Mouse (Mus musculus) MEL (cell line): ENCODE measurements around the gene Tmem98. TPM values are rescaled to one million over a fixed set of nuclear protein-coding genes. Genes with fewer than 3 reads are reported as not detected.

ENCODE experiments used
- DNase-seq: peaks from one replicate; pipeline ENCODE4 v3.0.0; 2011; ENCODE audit warnings: low read depth, low spot score
- H3K27ac ChIP-seq: 2 replicates; pipeline ENCODE4 v1.5.1; 2012; ENCODE audit warnings: low read depth, mild to moderate bottlenecking, control low read depth, low read length, moderate library complexity; ENCODE audit not compliant: control insufficient read depth
- H3K27me3 ChIP-seq, 2 experiments: fragments of 150-350 bp in 1 of 2; sonication (generic) in 1 of 2; 2 replicates each; pipeline ENCODE4 v1.6.1; 2012; ENCODE audit warnings: low read length in 2 of 2, mild to moderate bottlenecking in 2 of 2, improper control_type of control experiment in 1 of 2, moderate library complexity in 1 of 2; ENCODE audit not compliant: insufficient read depth in 2 of 2, control insufficient read depth in 1 of 2
- H3K36me3 ChIP-seq, 2 experiments: 2 replicates each; pipeline ENCODE4 v1.6.1; 2012 to 2014; ENCODE audit warnings: low read length in 2 of 2, improper control_type of control experiment in 1 of 2, inconsistent platforms in 1 of 2, mild to moderate bottlenecking in 1 of 2; ENCODE audit not compliant: insufficient read depth in 2 of 2, control insufficient read depth in 1 of 2
- H3K4me1 ChIP-seq, 2 experiments: fragments of 150-350 bp in 1 of 2; sonication (generic) in 1 of 2; 2 replicates each; pipeline ENCODE4 v1.6.1; 2012; ENCODE audit warnings: low read length in 2 of 2, improper control_type of control experiment in 1 of 2, mild to moderate bottlenecking in 1 of 2; ENCODE audit not compliant: insufficient read depth in 2 of 2, control insufficient read depth in 1 of 2
- H3K4me3 ChIP-seq, 2 experiments: fragments of 150-350 bp in 1 of 2; sonication (generic) in 1 of 2; 2 replicates each; pipeline ENCODE4 v1.5.1; 2012; ENCODE audit warnings: low read depth in 2 of 2, low read length in 2 of 2, mild to moderate bottlenecking in 2 of 2, moderate library complexity in 2 of 2, control low read depth in 1 of 2, improper control_type of control experiment in 1 of 2; ENCODE audit not compliant: control insufficient read depth in 1 of 2, insufficient read depth in 1 of 2
- H3K79me2 ChIP-seq: 2 replicates; pipeline ENCODE4 v1.6.1; 2012; ENCODE audit warnings: mild to moderate bottlenecking, low read length, moderate library complexity; ENCODE audit not compliant: control insufficient read depth, poor library complexity, insufficient read depth
- H3K9ac ChIP-seq: 2 replicates; pipeline ENCODE4 v1.6.1; 2012; ENCODE audit warnings: low read depth, mild to moderate bottlenecking, control low read depth, low read length, moderate library complexity; ENCODE audit not compliant: control insufficient read depth, poor library complexity, severe bottlenecking
- H3K9me3 ChIP-seq: fragments of 150-350 bp; sonication (generic); replicated peaks from 2 replicates; pipeline ENCODE4 v1.6.1; 2012; ENCODE audit warnings: mild to moderate bottlenecking, low read length, improper control_type of control experiment, moderate library complexity; ENCODE audit not compliant: insufficient read depth
- BHLHE40 ChIP-seq: IDR thresholded peaks from 2 replicates; pipeline ENCODE4 v1.6.1; 2012; ENCODE audit warnings: low read depth, mild to moderate bottlenecking, inconsistent platforms, low read length, improper control_type of control experiment, borderline replicate concordance
- CHD1 ChIP-seq: IDR thresholded peaks from 2 replicates; pipeline ENCODE4 v1.6.1; 2012; ENCODE audit warnings: low read depth, mild to moderate bottlenecking, inconsistent platforms, low read length, improper control_type of control experiment
- CHD2 ChIP-seq: IDR thresholded peaks from 2 replicates; pipeline ENCODE4 v1.6.1; 2011; ENCODE audit warnings: low read length, improper control_type of control experiment
- CTCF ChIP-seq, 3 experiments: IDR thresholded peaks in 2 of 3; conservative IDR thresholded peaks in 1 of 3; 2 replicates each; pipeline ENCODE4 v1.5.1; 2011 to 2012; ENCODE audit warnings: low read length in 3 of 3, low read depth in 2 of 3, mild to moderate bottlenecking in 2 of 3, improper control_type of control experiment in 1 of 3, inconsistent platforms in 1 of 3, mixed read lengths in 1 of 3, moderate library complexity in 1 of 3; ENCODE audit not compliant: control insufficient read depth in 1 of 3, insufficient read depth in 1 of 3, poor library complexity in 1 of 3, severe bottlenecking in 1 of 3
- E2F4 ChIP-seq: IDR thresholded peaks from 2 replicates; pipeline ENCODE4 v1.6.1; 2011; ENCODE audit warnings: low read depth, low read length, improper control_type of control experiment, borderline replicate concordance
- ELF1 ChIP-seq: IDR thresholded peaks from 2 replicates; pipeline ENCODE4 v1.6.1; 2014; ENCODE audit warnings: low read depth, mild to moderate bottlenecking, inconsistent platforms, low read length, improper control_type of control experiment, moderate library complexity
- EP300 ChIP-seq, 2 experiments: IDR thresholded peaks; 2 replicates each; pipeline ENCODE4 v1.6.1; 2011; ENCODE audit warnings: improper control_type of control experiment in 2 of 2, low read length in 2 of 2, low read depth in 1 of 2, mild to moderate bottlenecking in 1 of 2
- ETS1 ChIP-seq: IDR thresholded peaks from 2 replicates; pipeline ENCODE4 v1.6.1; 2012; ENCODE audit warnings: low read depth, mild to moderate bottlenecking, inconsistent platforms, low read length, improper control_type of control experiment, moderate library complexity
- GABPA ChIP-seq: IDR thresholded peaks from 2 replicates; pipeline ENCODE4 v1.6.1; 2012; ENCODE audit warnings: low read depth, mild to moderate bottlenecking, inconsistent platforms, low read length, improper control_type of control experiment, moderate library complexity
- GATA1 ChIP-seq: IDR thresholded peaks from 2 replicates; pipeline ENCODE4 v1.6.1; 2011; ENCODE audit warnings: low read depth, low read length, improper control_type of control experiment
- HCFC1 ChIP-seq: IDR thresholded peaks from 2 replicates; pipeline ENCODE4 v1.6.1; 2012; ENCODE audit warnings: low read depth, mild to moderate bottlenecking, inconsistent platforms, low read length, improper control_type of control experiment, moderate library complexity
- KAT2A ChIP-seq: conservative IDR thresholded peaks from 2 replicates; pipeline ENCODE4 v1.6.1; 2012; ENCODE audit warnings: low read depth, low read length, improper control_type of control experiment, inconsistent platforms
- MAFK ChIP-seq: IDR thresholded peaks from 2 replicates; pipeline ENCODE4 v1.6.1; 2011; ENCODE audit warnings: low read depth, mild to moderate bottlenecking, low read length, improper control_type of control experiment, borderline replicate concordance
- MAX ChIP-seq: IDR thresholded peaks from 2 replicates; pipeline ENCODE4 v1.6.1; 2011; ENCODE audit warnings: low read length, improper control_type of control experiment
- MAZ ChIP-seq: IDR thresholded peaks from 2 replicates; pipeline ENCODE4 v1.6.1; 2012; ENCODE audit warnings: low read depth, mild to moderate bottlenecking, inconsistent platforms, low read length, improper control_type of control experiment
- MXI1 ChIP-seq: IDR thresholded peaks from 2 replicates; pipeline ENCODE4 v1.6.1; 2011; ENCODE audit warnings: mild to moderate bottlenecking, low read depth, low read length, improper control_type of control experiment
- MYB ChIP-seq: IDR thresholded peaks from 2 replicates; pipeline ENCODE4 v1.6.1; 2011; ENCODE audit warnings: mild to moderate bottlenecking, low read depth, low read length, improper control_type of control experiment
- MYC ChIP-seq: IDR thresholded peaks from 2 replicates; pipeline ENCODE4 v1.6.1; 2011; ENCODE audit warnings: low read depth, mild to moderate bottlenecking, low read length, improper control_type of control experiment, moderate library complexity
- NELFE ChIP-seq: IDR thresholded peaks from 2 replicates; pipeline ENCODE4 v1.6.1; 2011; ENCODE audit warnings: low read depth, low read length, improper control_type of control experiment
- NRF1 ChIP-seq: IDR thresholded peaks from 2 replicates; pipeline ENCODE4 v1.6.1; 2014; ENCODE audit warnings: low read depth, mild to moderate bottlenecking, inconsistent platforms, low read length, improper control_type of control experiment, moderate library complexity; ENCODE audit not compliant: poor library complexity, insufficient read depth, severe bottlenecking
- POLR2A ChIP-seq, 2 experiments: IDR thresholded peaks; 2 replicates each; pipeline ENCODE4 v1.6.1; 2011 to 2012; ENCODE audit warnings: low read length in 2 of 2, mild to moderate bottlenecking in 2 of 2, control low read depth in 1 of 2, improper control_type of control experiment in 1 of 2, low read depth in 1 of 2, moderate library complexity in 1 of 2; ENCODE audit not compliant: control insufficient read depth in 1 of 2, insufficient read depth in 1 of 2, poor library complexity in 1 of 2
- POLR2AphosphoS2 ChIP-seq: IDR thresholded peaks from 2 replicates; pipeline ENCODE4 v1.6.1; 2011; ENCODE audit warnings: low read length, improper control_type of control experiment
- RAD21 ChIP-seq: IDR thresholded peaks from 2 replicates; pipeline ENCODE4 v1.6.1; 2011; ENCODE audit warnings: mild to moderate bottlenecking, low read depth, low read length, improper control_type of control experiment
- RCOR1 ChIP-seq: IDR thresholded peaks from 2 replicates; pipeline ENCODE4 v1.6.1; 2012; ENCODE audit warnings: low read depth, mild to moderate bottlenecking, inconsistent platforms, low read length, improper control_type of control experiment
- SIN3A ChIP-seq: IDR thresholded peaks from 2 replicates; pipeline ENCODE4 v1.6.1; 2012; ENCODE audit warnings: low read length, improper control_type of control experiment, inconsistent platforms
- SMC3 ChIP-seq: IDR thresholded peaks from 2 replicates; pipeline ENCODE4 v1.6.1; 2011; ENCODE audit warnings: low read depth, low read length, improper control_type of control experiment
- TAL1 ChIP-seq: IDR thresholded peaks from 2 replicates; pipeline ENCODE4 v1.6.1; 2012; ENCODE audit warnings: mild to moderate bottlenecking, inconsistent platforms, low read length, moderate library complexity, mixed read lengths
- TCF12 ChIP-seq: IDR thresholded peaks from 2 replicates; pipeline ENCODE4 v1.6.1; 2014; ENCODE audit warnings: low read depth, mild to moderate bottlenecking, inconsistent platforms, low read length, improper control_type of control experiment, moderate library complexity
- USF2 ChIP-seq, 2 experiments: IDR thresholded peaks; 2 replicates each; pipeline ENCODE4 v1.6.1; 2011 to 2012; ENCODE audit warnings: improper control_type of control experiment in 2 of 2, low read length in 2 of 2, borderline replicate concordance in 1 of 2, inconsistent platforms in 1 of 2, low read depth in 1 of 2, mild to moderate bottlenecking in 1 of 2; ENCODE audit not compliant: insufficient read depth in 1 of 2
- ZC3H11A ChIP-seq: IDR thresholded peaks from 2 replicates; pipeline ENCODE4 v1.6.1; 2012; ENCODE audit warnings: low read depth, mild to moderate bottlenecking, inconsistent platforms, low read length, improper control_type of control experiment
- ZKSCAN1 ChIP-seq: IDR thresholded peaks from 2 replicates; pipeline ENCODE4 v1.6.1; 2012; ENCODE audit warnings: low read depth, mild to moderate bottlenecking, inconsistent platforms, low read length, improper control_type of control experiment, moderate library complexity
- polyA plus RNA-seq, 2 experiments: library from polyadenylated mRNA; stranded (reverse) in 1 of 2; unstranded in 1 of 2; fragments of >175 nt in 1 of 2; fragments of >200 nt in 1 of 2; gene quantifications; 2 replicates each; pipeline versions ENCODE4 v1.2.1 to v1.2.4; 2012; ENCODE audit warnings: low replicate concordance in 2 of 2, low read depth in 1 of 2; ENCODE audit not compliant: insufficient read length in 2 of 2, insufficient read depth in 1 of 2, missing spikeins in 1 of 2
- total RNA-seq: library from RNA; depleted of rRNA; stranded (reverse); fragments of 300-350 nt; gene quantifications from 2 replicates; pipeline ENCODE4 v1.2.3, GENCODE M21; 2012

The Tmem98 gene
- total and polyA plus RNA-seq, 3 experiments: 21.5 to 33.5 TPM; not detected in 1

DNA sequence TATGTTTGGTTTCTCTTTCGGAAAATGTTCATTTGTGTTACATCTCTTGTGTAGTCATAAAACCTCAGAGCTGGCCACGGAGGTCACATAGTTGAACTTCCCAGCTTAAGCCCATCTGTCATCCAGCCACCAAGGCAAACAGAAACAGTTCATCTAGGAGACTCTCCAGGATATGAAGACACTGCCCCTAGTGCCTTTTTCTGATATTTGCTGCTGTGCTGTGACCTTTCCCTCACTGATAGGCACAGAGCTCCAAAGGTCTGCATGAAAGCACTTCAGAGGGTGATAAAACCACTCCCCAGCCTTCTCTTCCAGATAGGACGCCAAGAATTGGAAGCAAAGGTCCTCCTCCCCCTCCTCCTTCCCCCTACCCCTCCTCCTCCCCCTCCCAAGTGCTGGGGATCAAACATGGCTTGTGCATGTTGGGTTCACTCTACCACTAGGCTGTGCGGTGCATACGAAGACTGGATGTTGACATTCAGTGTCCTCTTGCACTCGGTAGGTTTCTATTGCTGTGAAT, 1.4 kb upstream of the Tmem98 start:
- Histone ChIP-seq H3K4me1 (peaks cover 0 to 12% of the 10 kb centered on the region in 2 experiments; a peak in 2 of 4 replicates), H3K9ac (no peak overlapping the region), H3K79me2 (no peaks in the 10 kb centered on the region; the same call in 1 of the 2 replicates), H3K27me3 (no peaks in the 10 kb centered on the region), H3K27ac (no peak overlapping the region), H3K36me3 (no peaks in the 10 kb centered on the region; a peak in 1 of 4 replicates), H3K9me3 (no peaks in the 10 kb centered on the region), H3K4me3 (no peak overlapping the region)
- DNase-seq: peak; percentile 76
- TF ChIP-seq SIN3A (peak; percentile 63), NRF1 (no peak), CHD1 (no peak), POLR2AphosphoS2 (no peak), KAT2A (no peak), ETS1 (peak; percentile 25; the same call in 1 of the 2 replicates), GATA1 (0 out of 2 replicates have a peak, but pooled peaks have one; percentile 12), BHLHE40 (no peak), MAZ (peak; percentile 67; the same call in 1 of the 2 replicates), USF2 (IDR thresholded peaks at IDR 0.05; ENCODE audit: borderline replicate concordance in 1 of 2, insufficient read depth in 1 of 2, low read depth in 1 of 2, low read length in 2 of 2) (no peak), TAL1 (no peak), TCF12 (0 out of 2 replicates have a peak, but pooled peaks have one; percentile 11), E2F4 (no peak), GABPA (no peak), NELFE (no peak), ZKSCAN1 (no peak), ZC3H11A (peak; percentile 29; the same call in 1 of the 2 replicates), CHD2 (no peak), MYB (no peak), SMC3 (peak; percentile 50), RCOR1 (0 out of 2 replicates have a peak, but pooled peaks have one; percentile 12), ELF1 (no peak), MYC (0 out of 2 replicates have a peak, but pooled peaks have one; percentile 20), RAD21 (peak; percentile 63), MAFK (no peak), HCFC1 (0 out of 2 replicates have a peak, but pooled peaks have one; percentile 19), MXI1 (0 out of 2 replicates have a peak, but pooled peaks have one; percentile 20), EP300 (IDR thresholded peaks at IDR 0.05; ENCODE audit: low read depth in 1 of 2, low read length in 2 of 2) (peak; percentile 24 to 47; a peak in 3 of 4 replicates), POLR2A (IDR thresholded peaks at IDR 0.05; ENCODE audit: control insufficient read depth in 1 of 2, insufficient read depth in 1 of 2, low read depth in 1 of 2, low read length in 2 of 2, poor library complexity in 1 of 2) (no peak), CTCF (IDR thresholded peaks at IDR 0.05 in 2 of 3, conservative IDR thresholded peaks at IDR 0.05 in 1 of 3; ENCODE audit: control insufficient read depth in 1 of 3, insufficient read depth in 1 of 3, low read depth in 2 of 3, low read length in 3 of 3, poor library complexity in 1 of 3, severe bottlenecking in 1 of 3) (peak; percentile 13 to 66 (median 52); a peak in 4 of 6 replicates), MAX (0 out of 2 replicates have a peak, but pooled peaks have one; percentile 21)
